Mouse (Mus musculus) CH12F3 (cell line): ENCODE results near the gene Afm.

ENCODE experiments used
- in situ Hi-C: fragments of 300-500 bp; cut with MboI; formaldehyde crosslinking; loops from 2 replicates; pipeline ENCODE4 v1.14.3; 2020; ENCODE audit warnings: low sequenced_read_pairs

The Afm gene

DNA sequence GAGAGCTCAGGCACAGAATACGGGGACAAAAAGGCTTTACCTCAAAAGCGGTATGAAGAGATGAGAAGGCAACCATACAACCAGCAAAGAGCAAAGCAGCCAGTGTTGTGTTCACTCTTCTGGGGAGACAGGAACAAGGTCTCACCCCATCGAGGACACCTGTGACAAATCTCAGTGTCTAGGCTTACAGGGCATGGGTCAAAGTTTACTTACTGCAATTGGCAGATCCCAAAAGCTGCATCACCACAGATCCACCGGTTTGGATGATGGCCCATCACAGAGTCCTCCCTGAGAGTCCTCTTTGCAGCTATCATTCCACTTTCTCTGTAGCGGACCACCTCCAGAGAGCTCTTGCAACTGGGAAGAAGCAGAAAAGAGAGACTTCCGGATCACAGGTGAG lies 3.2 kb upstream of the Afm start:
- in situ Hi-C loops, result no loop called here

DNA sequence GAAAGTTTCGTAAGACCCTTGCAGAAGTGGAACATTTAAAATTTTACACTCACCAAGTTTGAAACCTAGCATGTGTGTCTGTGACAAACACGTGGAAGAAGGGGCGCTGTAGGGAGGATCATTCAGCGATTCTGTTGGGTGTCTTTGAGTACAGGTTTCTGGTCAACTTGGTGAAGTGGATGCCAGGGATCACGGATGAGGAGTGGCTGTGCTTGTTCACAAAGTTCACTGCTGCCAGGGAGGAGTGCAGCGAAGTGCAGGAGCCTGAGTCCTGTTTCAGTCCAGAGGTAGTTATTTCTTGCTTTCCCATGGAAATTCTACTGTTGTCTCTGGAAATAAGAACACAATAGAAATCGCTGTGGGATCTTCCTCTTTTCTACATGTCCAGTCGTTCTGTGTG lies 32.5 kb downstream of the Afm start:
- in situ Hi-C loops, result no loop called here

DNA sequence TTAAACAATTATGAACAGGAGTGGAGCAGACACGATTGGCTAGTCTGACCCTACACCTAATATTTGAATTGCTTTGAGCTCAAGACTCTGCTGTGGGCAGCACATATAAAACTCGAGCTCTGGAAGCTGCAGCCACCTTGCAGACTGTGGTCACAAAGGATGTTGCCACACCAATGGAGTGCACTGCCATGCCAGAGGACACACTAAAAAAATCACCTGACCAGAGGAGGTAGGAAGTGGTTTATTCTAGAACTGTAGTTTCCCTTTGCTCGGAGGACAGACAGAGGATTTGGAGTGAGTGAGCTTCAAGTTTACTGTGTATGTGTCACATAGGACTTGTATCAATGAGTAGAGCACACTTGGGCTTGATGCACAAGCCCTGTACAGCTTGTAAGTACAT lies 37.3 kb downstream of the Afm start:
- in situ Hi-C loops, result no loop called here

DNA sequence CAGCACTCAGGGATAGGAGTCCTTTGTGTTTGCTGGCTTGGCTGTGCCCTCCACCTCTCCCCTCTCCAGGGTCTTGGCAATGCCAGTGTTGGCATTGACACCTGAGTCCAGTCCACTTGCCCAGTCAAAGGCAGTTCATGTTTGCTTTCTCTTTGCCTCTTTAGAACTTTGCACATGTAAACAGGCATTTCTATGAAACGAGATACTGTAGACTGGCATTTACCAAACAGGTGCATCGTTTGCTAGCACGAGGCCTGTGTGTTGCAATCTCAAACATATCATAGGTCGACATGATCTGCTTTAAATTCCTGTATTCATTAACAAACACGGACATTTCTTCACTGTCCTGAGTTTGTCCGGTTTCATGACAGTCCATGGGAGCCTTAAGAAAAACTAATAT lies 42.0 kb downstream of the Afm start, which contains the start of gene 5830473C10Rik:
5830473C10Rik (plus strand) TSS at position 365 of the 400 bp plus-strand sequence.
- in situ Hi-C loops, result no loop called here

DNA sequence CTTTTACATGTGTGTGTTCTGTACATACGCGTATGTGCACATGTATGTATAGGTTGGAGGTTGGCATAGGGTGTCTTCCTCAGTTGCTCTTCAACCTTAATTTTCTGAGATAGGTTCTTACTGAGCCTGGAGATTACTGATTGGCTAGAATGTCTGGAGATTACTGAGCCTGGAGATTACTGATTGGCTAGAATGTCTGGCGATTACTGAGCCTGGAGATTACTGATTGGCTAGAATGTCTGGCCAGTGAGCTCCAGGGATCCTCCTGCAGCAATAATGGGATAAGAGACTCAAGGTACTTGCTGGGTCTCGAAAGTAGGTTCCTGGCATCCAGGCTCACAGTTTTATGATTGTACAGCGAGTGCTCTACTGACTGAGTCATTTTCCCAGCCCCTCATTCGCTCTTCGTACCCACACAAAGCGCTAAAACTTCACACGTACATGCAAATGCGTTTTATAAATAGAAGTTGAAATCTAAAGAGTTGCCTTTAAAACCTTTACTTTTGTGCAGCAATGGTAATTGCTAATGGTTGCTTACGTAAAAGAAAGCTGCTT lies 43.1 kb downstream of the Afm start:
- in situ Hi-C loops, result no loop called here

DNA sequence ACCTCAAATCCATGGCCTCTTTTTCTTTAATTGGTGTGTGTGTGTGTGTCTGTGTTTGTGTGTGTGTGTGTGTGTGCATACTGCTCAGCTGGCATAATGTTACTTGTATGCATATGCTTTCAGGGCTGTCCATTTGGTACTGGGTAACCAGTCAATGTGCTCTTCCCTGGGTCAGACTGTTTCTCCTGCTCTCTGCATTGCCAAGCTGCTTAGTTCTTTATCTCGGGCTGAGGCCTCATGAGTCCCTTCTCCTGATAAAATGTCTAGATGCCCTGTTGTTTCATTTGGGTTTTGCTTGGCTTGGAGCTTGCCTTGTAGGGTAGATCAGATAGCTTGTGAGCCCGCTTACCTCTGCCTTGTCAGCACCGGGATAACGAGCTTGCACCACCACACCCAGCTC lies 44.1 kb downstream of the Afm start:
- in situ Hi-C loops, result no loop called here

DNA sequence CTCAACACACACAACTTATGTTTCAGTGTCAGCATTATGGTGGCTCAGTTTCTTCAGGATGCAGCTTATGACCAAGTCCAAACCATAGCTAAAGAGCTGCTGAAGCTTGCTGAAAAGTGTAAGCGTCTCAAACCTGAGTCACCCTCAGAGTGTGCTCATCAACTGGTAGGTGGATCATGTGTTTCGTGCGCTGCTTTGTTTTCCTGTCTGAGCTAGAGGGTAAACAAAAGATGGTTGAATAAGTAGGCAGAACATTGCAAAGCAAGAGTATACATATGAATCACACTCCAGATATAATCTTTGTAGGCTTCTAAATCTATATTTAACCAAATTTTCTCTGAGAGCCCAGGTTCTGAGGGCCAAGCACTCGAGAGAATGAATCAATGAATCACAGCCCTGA lies 45.4 kb downstream of the Afm start:
- in situ Hi-C loops, result no loop called here

DNA sequence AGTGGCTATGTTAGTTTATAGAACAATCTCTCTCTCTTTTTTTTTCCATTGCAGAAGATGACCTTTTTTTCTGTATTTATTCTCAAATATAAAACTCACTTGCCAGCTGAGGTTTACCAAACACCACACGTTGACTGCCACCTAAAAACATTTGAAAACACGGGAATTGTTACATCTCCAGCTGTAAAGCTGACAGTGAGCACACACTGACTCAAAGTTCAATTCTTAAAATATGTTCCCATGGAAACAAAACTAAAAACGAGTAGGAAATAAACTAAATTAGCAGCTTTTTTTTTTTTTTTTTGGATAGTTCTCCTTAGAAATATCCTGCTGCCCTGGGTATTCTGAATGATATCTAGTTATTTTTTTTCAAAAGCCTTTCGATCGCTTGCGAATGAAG lies 46.5 kb downstream of the Afm start:
- in situ Hi-C loops, result no loop called here

DNA sequence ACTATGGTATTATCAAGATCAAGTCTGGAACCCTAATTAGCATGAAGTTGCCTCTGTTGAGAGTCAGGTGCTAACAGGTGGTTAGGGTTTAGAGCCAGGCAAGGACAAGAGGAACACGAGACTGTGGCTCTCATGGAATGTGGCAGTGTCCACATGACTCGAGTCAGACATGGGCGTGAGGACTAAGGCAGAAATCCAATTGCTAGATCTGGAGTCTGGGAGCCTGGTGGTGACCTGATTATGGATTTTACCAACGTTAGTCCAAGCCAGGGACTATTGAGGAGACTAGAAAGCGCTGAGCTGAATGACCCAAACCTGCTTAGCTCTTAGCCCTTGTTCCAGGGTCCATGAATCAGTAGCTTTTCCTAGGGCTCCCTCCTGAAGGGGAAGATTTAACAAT lies 49.1 kb downstream of the Afm start:
- in situ Hi-C loops, result no loop called here

DNA sequence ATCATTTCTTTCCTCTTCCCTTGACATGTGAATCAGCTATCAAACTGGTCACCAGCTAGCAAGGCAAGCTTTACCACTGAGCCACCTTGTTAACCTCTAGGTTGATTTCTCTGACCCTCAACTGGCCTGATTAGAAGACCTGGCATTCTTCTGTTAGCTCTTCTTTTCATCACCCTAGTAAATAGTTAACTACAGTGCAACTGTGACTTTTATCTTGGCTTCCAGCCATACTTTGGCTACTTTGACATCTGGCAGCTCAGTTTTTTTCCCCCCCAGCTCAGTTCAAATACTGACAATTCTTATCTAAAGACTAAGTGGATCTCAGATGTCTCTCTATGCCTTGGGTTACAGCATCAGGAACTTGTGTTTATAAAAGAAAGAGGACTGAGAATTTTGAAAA lies 49.6 kb downstream of the Afm start:
- in situ Hi-C loops, result no loop called here

DNA sequence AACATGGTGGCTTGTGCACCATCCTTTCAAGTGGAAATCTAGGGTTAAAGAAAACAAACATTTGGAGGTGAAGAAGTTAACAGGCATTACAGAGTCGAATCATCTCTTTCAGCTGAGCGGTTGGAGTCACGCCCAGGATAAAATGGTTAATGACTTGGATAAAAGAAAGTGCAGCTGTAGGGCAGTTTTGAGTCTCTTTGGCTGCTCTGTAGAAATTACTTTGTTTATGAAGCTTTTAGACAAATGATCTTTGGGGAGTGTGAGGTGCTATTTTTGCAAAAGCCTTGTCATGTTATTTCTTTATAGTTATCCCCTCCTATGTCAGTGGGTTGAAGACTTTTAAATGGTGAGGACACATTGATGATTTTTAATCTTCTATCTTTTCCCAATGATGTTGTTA lies 52.5 kb downstream of the Afm start:
- in situ Hi-C loops, result no loop called here

DNA sequence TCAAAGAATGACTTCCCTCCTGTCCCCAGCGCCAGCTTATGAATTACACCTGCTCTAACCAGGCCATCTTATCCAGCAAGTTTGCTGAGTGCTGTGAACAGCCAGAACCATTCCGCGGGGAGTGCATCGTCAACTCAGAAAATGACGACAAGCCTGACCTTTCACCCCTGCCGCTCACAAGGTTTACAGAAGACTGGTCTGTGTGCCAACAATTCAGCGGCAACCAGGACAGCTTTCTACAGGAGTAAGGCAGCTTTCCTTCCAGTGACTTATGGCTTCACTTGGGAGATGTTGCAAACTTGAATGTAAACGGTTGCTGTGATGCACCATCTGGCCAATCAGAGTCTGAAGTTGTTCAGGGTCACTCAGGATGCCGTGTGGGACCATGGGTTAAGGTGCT lies 59.0 kb downstream of the Afm start:
- in situ Hi-C loops, result no loop called here

DNA sequence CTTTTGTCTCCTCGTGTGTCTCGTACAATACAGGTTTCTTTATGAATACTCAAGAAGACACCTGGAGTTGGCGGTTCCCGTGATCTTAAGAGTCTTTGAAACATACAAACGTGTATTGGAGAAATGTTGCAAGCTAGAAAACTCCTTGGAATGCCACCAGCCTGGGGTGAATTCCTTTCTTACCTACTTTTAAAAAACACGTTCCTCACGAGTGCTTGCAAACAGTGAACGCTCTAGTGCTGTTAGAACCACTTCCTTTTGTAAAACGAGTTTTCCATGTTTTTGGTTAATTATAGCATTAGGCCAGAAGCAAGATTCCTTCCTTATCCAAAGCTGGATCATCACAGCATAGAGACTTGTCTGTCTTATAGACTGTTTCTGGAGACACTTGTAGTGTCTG lies 60.8 kb downstream of the Afm start:
- in situ Hi-C loops, result no loop called here

DNA sequence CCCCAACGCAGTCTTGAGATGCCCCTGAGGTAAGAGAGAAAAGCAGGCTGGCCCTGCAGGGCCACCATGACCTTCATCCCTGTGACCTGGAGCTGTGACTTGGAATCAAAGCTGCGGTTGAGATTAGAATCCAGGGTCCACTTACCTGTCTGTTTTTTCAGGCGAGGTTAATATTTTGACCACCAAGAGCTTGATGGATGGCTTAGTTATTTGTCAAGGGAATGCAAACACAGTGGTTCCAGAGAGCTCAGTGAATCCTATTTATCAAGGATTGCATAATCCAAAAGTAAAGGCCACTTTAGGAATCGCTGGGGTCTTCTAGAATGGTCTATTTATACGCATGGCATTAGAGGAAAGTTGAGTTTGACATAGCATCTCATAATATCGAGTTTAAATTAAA lies 63.4 kb downstream of the Afm start:
- in situ Hi-C loops, result no loop called here

DNA sequence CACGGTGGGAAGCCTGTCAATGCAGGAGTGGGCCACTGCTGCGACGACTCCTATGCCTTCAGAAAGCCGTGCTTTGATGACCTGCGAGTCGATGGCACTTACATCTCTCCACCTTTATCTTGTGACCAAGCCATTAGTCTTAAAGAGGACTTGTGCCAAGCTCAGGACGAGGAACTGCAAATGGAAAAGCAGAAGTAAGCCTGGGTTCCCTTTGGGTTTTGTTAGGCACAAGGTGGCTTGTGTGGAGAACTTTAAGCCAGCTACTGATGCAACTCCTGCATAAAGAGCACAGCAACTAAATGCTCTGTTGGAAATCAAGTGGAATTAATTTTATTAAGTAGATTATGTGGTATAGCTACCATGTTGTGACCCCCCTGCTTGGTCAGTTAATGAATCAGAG lies 66.1 kb downstream of the Afm start:
- in situ Hi-C loops, result no loop called here

DNA sequence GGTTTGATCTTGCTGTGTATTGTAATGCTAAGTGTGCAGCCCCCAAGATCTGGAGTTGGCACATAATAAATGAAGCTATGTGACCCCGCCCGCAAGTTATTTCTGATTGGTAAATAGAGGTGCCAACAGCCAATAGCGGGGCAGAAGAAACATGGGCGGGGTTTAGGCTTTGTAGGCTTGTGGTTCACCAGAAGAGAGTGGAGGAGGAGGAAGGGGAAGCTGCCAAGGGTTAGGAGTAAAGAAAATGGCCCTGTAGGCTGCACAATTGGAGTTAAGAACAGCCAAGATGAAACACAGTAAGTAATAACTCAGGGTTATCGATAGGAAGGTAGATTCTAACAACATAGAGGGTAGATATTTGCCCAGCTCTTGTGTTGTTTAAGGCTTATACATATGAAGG lies 67.8 kb downstream of the Afm start:
- in situ Hi-C loops, result no loop called here

DNA sequence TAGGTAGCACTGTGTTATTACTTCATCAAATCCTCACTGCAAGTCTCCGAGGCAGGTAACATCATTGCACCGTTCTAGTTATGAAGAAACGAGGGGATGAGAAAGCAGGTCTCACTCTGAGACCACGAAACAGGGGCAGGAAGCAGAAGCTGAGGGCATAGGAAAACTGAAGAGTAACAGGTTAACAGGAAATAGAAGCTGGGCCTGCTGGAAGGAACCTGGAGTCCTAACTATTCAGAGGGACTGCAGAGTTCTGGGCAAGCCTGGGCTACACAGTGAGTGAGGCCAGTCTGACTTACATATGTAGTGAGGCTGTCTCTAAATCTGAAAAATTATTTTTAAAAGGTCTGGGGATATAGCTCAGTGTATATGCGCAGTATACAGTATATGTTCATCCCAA lies 69.4 kb downstream of the Afm start:
- in situ Hi-C loops, result no loop called here

DNA sequence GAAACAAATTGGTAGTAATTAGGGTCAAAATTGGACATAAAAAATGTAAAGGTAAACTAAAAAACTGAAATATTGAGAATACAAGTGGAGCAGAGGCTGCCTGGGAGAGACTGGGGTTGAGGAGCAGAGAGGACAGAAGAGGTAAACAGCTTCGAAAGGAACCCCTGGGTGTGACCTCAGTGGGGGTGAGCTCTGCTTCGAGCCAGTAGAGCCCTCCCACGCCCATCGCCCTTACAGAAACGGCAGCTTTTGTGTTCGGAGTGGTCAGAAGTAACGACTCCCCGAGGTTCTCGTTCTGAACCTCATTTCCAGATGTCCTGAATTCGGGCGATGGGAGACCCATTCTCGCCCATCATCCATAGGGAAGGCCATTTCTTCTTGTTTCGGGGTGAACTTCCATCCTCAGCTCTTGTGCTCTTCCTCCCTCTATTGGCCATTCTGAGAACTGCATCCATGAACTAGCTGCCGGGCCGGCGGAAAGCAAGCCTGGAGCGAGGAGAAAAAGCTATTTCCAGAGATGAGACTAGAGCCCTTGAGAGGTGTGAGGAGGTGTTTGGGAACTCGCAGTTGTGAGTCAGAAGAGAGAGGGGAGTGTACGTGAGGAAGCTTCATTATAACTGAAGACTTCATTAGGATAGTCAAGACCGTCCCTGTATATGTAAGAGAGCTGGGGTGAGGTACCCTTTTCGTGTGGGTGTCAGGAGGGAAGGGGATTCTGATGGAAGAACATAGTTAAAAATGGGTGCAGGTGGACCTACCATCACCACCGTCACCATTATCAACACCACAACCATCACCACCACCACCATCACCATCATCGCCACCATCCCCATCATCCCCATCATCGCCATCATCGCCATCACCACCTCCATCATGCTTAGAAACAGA lies 70.2 kb downstream of the Afm start:
- in situ Hi-C loops, result no loop called here

DNA sequence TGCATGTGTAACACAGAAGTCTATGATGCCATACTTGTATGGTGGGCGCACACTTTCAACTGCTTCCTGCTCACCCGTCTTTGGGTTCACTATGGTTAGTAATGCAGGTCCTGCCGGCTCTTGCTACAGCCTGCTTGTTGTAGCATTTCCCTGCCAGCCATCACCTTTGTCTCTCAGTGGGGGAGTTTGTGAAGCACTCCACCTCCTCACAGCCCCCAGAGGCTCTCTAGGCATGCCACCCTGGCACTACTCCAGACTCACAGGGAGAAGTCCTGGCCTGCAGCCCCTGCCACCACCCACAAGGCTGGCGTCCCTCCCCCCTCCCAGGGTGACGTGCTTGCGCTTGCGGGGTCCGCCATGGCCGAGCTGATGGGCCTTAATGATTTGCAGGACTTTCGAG lies 71.9 kb downstream of the Afm start:
- in situ Hi-C loops, result no loop called here

DNA sequence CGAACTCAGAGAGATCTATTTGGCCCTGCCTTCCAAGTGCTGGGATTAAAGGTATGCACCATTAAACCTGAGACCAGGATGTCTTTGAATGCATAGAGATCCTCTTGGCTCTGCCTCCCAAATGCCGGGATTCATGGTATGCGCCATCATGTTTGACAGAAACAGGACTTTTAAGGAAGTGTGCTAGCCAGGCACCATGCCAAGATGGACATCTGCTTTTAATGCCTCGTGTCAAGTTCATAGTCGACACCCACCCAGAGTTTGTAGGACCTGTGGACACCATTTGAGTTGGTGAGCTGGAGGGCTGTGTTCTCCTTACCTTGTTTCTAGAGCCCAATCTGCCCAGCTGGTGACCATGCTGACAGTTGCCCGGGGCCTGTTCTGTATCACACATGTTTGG lies 73.2 kb downstream of the Afm start:
- in situ Hi-C loops, result no loop called here

DNA sequence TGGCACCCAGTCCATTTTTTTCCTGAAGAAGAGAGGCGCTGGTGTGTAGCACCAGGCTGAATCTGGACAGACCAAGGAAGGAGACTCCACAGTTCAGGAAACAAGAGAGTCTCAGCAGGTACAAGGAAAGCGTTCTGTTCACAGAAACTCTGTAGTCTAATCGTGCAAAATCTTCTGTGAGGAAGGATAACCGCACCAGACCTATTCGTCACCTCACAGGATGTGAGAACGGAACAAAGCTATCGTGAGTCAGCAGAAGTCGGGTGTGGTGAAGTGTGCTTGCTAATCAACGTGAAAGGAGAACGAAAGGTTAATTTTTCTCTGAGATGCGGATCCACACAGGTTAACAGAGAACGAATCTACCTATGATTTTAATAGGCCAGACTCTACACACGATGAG lies 76.2 kb downstream of the Afm start:
- in situ Hi-C loops, result loop anchor here (5.0 kb wide), 1 partner anchor 57 kb away; no protein-coding TSS in a partner anchor

DNA sequence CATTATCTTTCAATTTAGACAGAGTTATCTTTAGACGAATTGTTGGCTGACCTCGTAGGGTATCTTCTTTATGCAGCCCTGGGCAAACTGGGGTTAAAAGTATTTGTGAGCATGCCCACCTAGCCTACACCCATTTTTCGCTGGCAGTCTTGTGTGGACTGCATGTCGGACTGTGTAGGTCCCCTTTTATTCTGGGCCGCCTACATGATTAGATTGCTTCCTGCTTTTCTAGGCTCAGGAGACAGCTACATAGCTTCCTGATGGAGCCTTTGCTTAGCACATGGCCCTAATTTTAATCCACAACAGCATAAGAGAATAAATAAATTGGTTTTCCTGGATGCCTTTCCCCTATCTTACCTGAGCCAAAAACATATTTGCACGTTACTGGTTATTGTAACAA lies 77.4 kb downstream of the Afm start:
- in situ Hi-C loops, result loop anchor here (5.0 kb wide), 1 partner anchor 56 kb away; no protein-coding TSS in a partner anchor

DNA sequence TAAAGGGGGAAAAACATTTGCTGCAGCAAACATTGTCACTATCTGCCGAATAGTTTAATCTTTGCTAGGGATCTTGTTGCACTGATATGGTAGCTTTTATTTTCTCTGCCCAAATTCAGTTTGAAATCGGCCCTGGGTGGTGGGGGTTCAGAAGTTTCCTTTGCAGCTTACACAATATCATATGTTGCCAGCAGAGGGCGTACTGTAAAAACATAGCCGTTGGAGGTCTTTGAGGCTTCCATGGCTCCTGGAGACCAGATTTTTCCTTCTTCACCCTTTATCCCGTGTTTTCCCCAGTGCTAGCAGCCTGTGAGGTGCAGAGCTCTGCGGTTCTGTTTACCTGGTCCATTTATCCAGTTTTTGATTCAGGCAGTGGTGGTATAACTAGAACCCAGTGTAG lies 82.7 kb downstream of the Afm start:
- in situ Hi-C loops, result no loop called here
